Mouse (Mus musculus) NIH3T3 (cell line): ENCODE measurements around the gene Fosl1.

Source experiments
- DNase-seq: peaks from one replicate; pipeline ENCODE4 v3.0.0-alpha.2; 2012; ENCODE audit warnings: low read depth

Fosl1 gene

DNA sequence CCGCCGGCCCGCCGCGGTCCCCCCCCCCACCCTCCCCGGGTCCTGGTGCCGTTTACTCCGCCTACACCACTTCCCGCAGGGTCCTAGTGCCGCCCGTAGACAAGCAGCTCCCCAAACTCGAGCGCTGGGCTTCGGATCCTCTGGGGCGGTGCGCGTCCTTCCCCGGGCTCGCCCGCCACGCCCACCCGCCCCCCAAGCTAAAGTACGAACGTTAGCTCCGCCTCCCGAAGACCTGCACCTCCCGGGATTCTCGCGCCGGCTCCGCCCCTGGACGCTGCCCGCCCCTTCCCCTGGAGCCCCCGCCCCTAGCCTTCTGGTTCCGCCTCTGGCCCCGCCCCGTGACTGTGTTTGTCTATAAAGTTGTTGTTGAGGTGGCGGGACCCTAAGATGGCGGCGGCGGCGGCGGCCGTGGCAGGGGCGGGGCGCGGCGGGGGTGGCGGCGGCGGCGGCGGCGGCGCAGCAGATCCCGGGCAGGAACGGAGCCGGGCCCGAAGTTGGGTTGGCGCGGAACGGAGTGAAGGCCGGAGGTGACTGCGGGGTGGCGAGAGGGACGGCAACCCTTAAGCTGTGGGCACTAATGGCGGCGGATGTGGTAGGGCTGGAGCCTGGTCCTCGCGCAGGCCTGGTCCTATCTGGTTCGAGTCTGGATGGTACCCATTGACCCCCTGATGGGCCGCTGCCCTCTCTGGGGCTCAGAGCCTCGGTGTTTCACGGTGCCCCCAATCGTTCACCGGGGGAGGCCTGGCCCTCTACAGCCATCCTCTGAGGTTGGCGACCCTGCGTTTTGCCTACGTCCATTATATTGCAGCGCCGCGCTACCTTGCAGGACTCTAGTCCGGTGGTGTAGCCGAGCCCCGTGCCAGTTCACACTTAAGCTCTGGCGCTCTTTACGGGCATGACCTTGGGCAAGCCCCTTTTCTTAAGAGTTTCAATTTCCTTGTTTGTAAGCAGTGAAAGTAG, 22.3 kb upstream of the Fosl1 start, which contains the start of the genes Drap1 and AI837181:
Drap1 (minus strand) TSS at position 198 of the 960 bp plus-strand sequence.
AI837181 (plus strand) TSS at position 363 of the 960 bp plus-strand sequence.
- peak; percentile 100 for DNase-seq

DNA sequence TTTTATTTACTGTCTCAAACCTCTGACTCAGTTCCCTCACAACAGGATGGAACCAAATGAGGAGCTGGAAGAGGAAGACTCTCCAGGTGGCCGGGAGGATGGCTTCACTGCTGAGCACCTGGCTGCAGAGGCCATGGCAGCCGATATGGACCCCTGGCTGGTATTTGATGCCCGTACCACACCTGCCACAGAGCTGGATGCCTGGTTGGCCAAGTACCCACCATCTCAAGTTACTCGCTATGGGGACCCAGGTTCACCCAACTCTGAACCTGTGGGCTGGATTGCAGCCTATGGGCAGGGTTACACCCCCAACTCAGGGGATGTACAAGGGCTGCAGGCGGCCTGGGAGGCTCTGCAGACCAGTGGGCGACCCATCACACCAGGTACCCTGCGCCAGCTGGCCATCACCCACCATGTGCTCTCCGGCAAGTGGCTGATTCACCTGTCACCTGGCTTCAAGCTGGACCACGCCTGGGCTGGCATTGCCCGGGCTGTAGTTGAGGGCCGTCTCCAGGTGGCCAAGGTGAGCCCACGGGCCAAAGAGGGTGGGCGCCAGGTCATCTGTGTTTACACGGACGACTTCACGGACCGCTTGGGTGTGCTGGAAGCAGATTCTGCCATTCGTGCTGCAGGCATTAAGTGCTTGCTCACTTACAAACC, 21.3 kb upstream of the Fosl1 start:
- no peak for DNase-seq

DNA sequence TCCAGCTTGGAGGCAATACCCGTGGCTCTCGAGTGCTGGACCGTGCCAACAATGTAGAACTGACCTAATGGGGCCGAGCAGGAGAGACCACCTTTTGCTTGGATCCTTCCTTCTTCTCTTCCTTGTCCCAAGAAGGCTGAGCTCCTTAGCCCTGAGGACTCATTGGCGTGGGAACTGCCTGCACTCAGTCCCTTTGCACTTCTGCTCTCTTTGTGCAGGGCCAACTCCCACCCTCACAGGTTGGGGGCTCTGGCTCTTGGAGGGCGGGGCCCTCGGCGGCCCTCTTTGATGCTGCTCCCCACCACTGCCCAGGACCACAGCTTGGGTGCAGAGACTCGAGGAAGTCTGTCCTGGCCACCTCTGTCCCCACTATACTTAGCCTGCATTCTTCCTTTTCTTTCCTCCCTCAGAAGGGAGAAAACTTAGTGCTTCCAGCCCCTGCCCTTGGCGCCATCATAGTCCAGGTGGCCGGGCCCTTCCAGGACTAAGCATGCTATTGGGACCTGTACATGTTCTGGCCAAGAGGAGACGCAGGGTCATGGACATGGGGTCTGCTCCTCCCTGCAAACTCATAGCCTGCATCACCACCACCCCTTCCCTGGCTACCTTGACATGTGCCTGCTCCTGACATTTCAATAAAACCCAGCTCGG, 20.6 kb upstream of the Fosl1 start:
- no peak for DNase-seq

DNA sequence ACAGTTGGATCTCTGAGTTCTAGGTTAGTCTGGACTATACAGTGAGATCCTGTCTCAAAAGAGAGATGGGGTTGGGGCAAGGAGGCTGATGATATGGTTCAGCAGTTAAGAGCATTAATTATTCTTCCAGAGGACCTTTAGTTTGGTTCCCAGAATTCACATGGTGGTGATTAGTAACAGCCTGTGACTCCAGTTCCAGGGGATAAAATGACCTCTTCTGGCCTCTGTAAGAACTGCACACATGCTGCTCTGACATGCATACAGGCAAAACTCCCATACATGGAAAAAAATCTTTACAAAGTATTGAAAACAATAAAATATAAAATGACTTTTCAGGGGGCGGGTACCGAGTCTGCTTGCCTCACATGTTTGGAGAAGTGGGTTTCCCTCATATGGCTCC, 19.3 kb upstream of the Fosl1 start:
- DNase-seq, result peak; percentile 83

DNA sequence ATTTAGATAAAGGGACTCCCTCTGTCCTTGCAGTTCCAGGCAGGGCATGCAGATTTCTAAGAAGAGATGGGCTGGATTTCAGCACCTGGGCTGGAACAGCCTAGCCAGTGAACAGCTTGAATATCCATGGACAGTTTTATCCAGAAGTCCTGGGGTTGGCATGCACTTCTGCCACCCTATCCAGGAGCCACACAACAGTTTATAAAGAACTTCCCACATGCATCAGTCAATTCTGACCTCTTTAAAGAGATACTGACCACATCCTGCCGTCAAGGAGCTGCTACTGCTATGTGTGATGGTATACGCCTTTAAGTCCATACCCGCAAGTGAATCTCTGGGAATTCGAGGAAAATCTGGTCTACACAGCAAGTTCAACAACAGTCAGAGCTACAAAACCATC, 18.1 kb upstream of the Fosl1 start:
- no peak for DNase-seq

DNA sequence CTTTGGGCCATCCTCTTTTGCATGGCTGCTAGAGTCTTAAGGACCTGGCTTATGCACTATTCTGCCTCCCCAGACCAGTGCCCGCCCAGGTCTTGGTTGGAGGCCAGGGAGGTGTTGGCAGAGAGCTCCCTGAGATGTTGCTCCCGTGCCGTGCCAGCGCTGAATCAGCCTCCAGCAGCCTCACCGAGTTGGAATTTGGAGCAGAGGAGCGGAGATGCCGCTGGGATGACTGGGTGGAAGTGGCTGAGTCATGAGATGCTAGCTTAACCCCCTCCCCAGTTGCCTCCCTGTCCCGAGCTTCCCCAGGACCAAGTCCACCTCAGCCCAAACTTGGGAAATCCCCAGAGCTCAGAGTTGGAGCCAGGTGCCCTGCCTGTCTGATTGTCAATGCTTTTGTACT, 17.5 kb upstream of the Fosl1 start:
- DNase-seq, result peak; percentile 98

DNA sequence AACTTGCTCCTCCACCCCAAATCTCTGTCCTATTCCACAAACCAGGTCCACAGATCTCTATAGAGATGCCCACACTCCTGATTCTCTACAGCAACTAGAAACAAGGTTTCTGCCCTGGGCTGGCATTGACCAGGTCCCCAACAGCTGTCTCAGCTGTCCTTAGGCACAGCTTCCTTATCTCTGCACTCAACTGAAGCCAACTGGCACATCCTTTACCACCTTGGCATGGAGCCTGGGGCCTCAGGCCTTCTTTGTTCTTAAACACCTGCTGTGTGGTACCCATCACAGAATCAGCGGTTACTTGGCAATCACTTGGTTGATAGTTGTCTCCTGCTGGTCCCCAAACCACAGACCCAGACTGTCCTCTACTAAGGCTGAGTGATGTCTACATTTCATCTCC, 16.9 kb upstream of the Fosl1 start:
- peak; percentile 37 for DNase-seq

DNA sequence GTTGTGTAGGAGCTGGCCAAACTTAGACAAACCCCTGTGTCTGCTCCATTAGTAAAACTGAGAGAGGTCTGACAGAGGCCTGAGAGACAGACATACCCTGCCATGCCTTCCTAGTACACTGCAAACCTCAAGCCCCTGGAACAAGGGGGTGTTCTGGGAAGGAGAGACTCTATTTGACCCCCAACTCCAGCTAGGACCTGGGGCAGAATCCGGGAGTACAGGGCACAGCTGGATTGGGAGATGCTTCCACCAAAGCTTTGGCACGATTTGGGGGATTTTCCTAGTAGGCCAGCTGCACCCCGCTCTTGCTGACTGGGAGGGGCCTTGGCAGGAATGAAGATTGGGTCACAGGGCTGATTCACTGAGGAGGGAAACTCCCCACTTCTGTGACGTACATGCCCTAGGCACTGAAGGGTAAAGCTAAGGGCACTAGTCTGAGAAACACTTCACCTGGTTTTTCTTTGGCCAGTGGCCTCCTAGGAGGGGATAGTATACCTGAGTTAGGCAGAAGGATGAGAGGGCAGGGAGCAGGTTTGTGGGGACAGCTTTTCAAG, 15.4 kb upstream of the Fosl1 start:
- DNase-seq, result peak; percentile 93

DNA sequence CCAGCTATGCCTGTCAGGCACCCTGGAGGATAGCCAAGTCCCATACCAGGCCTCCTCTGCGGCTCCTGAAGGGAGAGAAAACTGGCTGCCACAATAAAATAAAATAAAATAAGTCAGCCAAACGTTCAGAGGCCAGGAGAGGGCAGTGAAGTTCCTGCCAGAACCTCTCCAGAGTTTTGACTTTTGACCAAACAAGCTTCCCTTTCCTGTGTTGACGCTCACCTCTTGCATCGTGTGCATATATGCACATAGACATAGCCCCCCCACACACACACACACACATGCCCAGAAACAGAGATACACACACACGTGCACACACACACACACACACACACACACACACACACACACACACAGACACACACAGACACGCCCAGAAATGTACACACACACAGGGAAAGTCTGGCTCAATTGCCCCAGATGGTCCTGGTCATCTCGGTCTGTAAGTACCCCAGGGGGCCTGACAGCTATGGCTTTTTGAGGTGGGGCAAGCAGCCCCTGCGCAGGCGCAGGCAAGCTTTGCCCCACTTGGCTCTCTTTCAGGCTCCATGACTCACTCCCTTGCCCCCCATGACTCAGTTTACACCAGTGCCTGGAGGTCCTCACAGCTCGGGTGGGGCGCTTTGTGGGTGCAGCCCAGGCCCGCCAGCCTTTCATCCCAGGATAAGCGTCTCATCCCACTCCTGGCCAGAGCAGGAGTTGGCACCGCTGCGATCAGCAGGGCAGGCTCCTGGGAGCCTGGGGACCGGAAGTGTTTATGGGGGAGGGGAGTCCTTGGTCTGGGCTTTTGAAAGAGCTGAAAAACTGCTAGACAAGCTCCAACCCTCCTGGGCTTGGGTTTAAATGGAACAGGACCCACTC, 14.1 kb upstream of the Fosl1 start:
- peak; percentile 94 for DNase-seq

DNA sequence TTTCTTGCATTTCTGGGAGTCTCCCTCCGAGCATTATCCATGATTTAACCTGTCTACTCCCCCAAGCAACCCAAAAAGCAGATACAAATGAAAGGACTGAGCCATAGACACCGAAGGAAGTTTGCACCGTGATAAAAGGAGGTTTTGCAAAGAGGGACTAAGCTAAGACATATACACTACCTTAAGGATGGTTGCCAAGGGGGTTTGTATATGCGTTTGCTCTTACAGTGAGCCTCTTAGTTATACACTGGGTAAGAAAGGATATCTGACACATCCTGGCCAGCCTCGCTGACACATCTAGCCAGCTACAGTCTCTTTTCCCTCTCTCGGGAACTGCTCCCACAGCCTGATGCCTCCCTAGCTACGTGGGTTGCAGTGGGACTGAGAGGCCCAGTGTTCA, 13.4 kb upstream of the Fosl1 start:
- DNase-seq, result peak; percentile 61

DNA sequence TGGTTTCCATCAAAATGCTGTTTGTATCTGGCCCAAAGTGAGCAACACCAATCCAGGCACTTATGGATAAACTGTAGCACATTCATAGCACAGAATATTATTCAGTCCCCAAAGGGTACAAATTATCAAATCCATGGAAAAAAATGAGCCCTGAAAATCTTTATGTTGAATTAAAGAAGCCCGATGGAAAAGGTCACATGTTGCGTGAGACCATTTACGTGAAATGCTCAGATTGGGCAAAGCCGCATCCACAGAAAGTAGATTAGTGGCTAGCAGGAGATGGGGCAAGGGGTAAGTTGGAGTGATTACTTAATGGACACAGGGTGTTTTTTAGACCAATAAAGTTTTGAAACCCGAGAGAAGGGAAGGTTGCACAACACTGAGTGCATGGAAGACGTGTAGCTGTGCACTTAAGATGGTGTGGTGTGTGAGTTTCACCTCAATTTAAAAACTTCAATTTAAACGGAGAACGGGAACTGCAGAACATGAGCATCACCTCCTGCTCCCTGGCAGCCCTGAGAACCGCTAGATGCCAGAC, 2.9 kb upstream of the Fosl1 start:
- peak; percentile 88 for DNase-seq

DNA sequence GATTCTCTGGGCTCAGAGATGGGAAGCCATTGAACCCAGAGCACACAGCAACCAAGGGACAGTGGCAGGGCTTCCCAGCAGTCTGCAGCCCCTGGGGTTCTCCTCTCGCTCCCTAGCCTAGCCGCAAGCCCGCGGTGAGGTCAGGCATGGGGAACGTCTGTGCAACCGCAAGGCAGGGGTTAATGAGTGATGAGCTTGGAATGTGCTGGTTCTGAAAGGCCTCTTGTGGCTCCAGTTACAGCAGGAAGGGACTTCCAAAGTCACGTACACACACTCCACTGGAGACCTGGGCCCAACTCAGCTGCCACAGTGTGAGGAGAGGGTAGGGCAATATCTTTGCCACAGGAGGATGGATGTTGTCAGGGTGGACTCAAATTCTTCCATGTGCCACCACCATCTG, 2.4 kb upstream of the Fosl1 start:
- peak; percentile 92 for DNase-seq

DNA sequence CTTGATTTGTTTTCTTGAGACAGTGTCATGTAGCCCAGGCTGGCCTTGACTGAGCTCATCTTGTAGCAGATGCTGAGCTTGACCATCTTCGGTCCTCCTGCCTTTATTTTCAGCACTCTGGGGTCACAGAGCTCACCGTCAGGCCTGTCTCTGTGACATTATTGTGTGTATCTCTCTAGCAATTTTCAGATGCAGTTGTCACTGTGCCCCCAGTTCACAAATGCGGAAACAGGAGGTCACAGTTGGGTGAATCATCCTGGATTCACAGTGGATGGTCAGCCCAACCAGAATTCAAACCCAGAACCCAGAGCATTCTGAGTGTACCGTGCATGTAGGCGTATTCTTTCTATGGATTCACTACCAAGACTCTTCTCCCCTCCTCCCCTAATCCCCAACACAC, 1.6 kb upstream of the Fosl1 start:
- no peak for DNase-seq

DNA sequence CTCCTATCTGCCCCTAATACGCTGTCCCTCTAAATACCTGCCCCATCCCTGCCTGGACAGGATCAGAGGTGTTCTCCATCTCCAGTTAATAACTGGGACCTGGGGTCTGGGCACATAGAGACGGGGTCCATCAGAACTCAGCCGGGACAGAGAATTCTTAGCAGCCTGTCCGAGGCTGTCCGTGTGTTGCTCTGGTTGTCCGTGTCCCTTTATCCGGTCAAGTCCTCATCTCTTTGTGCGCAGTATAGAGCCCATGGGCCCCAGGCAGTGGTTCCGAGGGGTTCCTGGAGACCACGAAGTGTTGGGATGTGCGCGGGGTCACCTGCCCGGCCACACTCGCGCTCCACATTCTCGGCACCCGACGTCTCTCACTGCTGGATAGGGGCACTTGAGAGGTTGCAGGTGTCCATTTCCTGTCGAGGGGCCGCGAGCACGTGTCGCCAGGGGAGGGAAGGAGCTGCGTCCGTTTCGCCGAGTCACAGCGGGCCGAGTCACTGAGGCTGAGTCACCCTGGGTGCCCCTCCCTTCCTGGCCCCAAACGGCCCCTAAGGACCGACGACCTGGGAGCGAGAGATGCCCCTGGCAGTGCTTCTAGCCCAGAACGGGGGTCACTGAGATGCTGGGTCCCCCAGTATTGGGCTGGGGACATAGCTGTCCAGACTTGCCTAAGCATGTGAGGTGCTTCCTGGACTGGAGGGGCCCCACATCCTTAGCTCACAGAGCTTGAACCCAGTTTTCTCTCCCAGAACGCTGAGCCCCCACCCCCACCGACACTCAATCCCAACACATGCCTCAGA, 1.2 kb downstream of the Fosl1 start:
- DNase-seq, result peak; percentile 71

DNA sequence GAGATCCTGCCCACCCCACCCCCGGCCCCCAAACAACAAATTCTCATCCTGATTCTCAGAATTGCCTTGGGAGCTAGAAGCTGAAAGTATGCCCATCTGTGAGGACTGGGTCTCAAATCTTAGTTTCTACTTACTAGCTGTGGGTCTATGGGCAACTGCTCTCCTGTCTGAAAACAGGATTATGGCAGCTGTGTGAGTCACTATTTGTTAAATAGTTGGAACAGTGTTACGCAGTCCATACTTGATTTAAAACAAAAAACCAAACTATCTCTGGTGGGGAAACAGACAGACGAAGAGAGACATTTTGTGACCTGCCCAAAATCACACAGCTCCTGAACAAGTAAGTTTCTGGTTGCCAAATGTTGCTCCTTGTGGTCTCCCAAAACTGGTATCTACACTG, 2.3 kb downstream of the Fosl1 start:
- DNase-seq, result peak; percentile 61

DNA sequence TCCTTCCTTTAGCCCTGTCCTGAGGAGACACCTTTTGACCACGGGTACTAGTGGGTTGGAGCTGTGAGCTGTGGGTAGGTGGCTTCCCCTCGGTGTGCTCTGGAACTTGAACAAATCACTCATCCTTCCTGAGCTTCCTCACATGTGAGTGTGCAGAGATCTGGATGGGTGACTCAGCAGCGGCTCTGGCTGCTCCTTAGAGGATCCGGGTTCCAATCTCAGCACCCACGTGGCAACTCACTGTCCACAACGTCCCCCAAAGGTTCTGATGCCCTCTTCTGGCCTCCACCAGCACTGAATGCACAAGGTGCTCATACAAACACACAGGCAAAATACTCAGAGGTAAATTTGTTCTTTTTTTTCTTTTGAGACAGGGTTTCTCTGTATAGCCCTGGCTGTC, 4.4 kb downstream of the Fosl1 start:
- no peak for DNase-seq

DNA sequence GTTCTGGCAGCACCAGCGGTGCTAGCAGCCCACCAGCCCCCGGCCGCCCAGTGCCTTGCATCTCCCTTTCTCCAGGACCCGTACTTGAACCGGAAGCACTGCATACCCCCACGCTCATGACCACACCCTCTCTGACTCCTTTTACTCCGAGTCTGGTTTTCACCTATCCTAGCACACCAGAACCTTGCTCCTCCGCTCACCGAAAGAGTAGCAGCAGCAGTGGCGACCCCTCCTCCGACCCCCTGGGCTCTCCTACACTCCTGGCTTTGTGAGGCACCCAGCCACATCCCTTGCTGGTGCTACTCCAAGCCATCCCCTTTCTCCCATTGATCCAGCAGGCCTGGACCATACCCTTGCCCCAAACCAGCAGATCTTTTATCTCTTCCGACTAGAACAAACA, 7.7 kb downstream of the Fosl1 start:
- no peak for DNase-seq

DNA sequence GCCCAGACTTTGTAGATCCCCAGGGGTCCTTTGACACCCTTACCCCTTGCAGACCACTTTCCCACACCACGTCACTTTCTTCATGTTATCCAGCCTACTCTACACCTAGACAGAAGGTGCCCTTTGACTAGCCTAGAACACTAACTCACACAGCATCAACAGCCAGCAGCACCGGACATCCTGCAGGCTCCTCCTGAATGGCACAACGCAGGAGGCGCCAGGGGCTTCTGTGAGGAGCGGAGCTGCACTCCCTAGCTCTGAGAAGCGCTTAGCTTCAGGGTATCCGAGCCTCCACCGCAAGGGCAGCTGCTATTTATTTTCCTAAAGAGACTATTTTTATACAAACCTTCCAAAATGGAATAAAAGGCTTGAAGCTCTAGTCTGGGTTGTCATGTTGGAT, 8.2 kb downstream of the Fosl1 start:
- no peak for DNase-seq

DNA sequence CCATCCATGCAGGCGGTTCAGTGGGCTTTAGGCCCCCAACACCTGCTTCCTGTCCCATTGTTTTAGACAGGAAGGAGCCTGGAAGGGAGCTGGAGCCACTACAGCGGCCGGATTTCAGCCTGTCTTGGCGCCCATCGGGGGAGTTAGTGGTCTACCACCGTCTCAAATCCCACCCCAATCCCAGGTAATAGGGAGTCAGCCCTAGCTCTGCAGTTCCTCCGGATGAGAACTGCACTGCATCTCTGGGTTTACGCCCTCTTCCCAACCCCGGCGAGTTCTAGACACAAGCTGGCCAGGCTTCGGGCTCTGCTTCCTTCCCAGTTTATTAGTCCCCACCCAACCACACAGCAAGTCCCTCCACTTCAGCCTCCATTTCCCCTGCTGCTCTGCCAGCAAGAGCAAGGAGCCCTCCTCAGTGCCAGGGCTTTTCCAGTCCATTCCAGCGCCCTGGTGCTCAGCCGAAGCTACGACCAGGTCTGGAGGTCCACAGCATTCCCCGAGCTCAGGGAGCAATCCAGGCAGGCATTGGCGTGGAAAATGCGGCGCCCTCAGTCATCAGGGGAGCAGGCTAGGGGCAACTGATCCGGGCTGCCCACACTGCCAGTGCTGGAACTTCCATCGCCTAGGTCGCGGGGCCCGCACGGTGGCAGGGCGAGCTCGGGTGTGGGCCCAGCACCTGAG, 9.0 kb downstream of the Fosl1 start:
- peak; percentile 56 for DNase-seq
